Mouse (Mus musculus): Measurements from ENCODE around the gene Agbl2.

- TF ChIP-seq EP300 (IDR thresholded peaks at IDR 0.05; ENCODE audit: low read depth) = no peak
- no peak for TF ChIP-seq CTCF (IDR thresholded peaks at IDR 0.05; ENCODE audit: low read depth)
These were observed 63.6 kb downstream of the Agbl2 start for GRCm38 (mm10) chr2:90846171-90846570.
